Mouse (Mus musculus): ENCODE measurements at regions not wholly inside any gene's neighbourhood (a gene's known extent, or its start where the extent isn't known, plus 50 kb on each side); places are given as distances from the start of the nearest gene placed in this dataset.
A peak's percentile ranks its signal among the peaks of the same experiment; 100 is the strongest.

- no peak for DNase-seq (ENCODE audit: low read depth, low spot score)
These were observed 79.4 kb upstream of the Tspan5 start for GRCm38 (mm10) chr3:138662625-138663024.

- peak; percentile 67 for DNase-seq (ENCODE audit: low read depth, low spot score)
These were observed 73.5 kb upstream of the Tspan5 start for GRCm38 (mm10) chr3:138668394-138669092.

GRCm38 (mm10) chr3:138675881-138676280 is 66.1 kb upstream of the Tspan5 start:
- DNase-seq (ENCODE audit: low read depth, low spot score): peak; percentile 54

- DNase-seq (ENCODE audit: low read depth, low spot score): no peak
These were observed 63.6 kb upstream of the Tspan5 start for GRCm38 (mm10) chr3:138678351-138678750.

GRCm38 (mm10) chr3:138686636-138687230 is 55.3 kb upstream of the Tspan5 start:
- no peak for DNase-seq (ENCODE audit: low read depth, low spot score)

- no peak for DNase-seq (ENCODE audit: low read depth, low spot score)
These were observed 53.4 kb upstream of the Tspan5 start for GRCm38 (mm10) chr3:138688606-138689005.
